Mouse (Mus musculus) C3H10T1/2 (cell line): ENCODE results near the gene Eif4a3. TPM values are rescaled to one million over a fixed set of nuclear protein-coding genes. Genes with fewer than 3 reads are reported as not detected.

ENCODE experiments used
- polyA plus RNA-seq, 2 experiments: library from polyadenylated mRNA; unstranded; fragments of >200 nt; fragmentation: generic; extraction: Trizol; gene quantifications; one replicate each; pipeline ENCODE4 v1.2.1; 2012; ENCODE audit warnings: missing spikeins in 2 of 2

The Eif4a3 gene
- 100 to 1,000 TPM; 278 to 525 TPM for polyA plus RNA-seq

DNA sequence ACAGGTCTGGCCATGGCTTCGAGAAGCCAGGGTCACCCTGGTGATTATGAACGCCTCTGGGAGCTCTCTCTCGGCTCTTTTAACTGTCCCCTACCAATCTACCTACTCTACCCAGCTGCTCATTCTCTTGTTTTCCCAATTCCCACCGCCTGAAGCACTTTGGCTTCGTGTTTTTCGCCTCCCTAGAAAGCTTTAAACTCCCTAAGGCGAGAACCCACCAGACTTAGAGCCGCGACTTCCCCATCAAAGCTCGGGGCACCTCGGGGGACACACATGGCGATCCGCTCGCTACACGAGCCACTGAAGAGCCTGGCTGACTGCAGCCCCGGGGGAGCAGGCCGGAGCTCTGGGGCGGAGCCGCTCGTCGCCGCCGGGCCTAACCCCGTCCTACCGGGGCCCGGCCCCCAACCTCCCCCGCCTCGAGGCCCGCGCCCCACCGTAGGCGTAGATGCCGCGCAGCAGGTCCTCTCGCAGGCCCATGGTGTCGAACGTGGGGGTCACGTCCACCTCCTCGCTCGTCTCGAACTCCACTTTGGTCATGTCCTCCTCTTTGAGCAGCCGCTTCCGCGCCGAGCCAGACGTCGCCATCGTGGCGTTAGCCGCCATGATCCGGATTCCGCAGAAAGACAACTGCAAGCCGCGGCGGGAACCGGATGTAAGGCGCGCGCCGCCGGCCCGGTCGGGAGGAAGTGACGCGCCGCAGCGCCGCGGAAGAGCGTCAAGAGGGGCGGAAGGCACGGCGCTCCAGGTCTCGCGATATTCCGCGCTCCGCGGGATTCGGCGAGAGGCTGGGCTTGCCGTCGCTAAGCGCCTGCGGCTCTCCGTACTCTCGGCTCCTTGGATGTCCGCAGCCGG, at the start of gene Eif4a3:
TSS of gene Eif4a3 (minus strand) at position 699 of the 855 bp plus-strand sequence.

GRCm38 (mm10) chr11:119307658-119307867, 7.7 kb upstream of the Eif4a3 start, which contains the start of gene Card14:
Gene Card14, plus strand, starts transcription at chr11:119307768.

DNA sequence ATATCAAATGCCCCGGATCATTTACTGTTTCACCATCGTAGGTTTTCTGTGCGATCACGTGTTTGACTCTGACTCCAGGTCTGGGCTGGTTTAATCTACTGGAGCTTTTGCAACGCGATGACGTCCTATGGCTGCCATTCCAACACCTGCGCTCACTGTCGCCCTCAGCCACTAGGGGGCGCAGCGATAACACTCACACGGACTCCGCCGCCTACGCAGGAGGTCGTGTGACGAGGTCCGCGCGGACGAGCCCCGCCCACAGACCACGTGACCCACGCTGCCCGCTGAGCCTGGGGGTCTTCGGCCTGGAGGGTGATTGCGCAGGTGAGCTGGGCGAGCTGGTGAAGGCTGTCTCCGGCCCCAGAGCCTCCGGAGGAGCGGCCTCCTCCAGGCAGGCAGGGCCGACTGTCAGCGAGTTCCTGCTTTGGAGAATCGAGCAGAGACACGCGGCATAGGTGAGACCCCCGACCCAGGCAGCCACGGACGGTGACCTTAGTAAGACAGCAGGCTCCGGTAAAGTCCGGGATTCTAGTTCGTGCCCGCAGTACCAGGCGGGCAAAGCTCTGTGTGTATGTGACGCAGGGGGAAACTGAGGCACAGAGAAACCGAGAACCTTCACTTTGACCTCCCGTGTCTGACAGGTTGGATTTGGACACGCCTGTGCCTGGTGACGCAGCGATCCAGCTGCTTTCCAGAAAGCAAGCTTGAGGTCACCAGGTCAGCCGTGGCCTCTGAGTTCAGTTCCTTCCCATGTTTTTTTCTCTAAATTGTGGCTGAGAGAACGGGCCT, 31.9 kb downstream of the Eif4a3 start, which contains the start of gene Gaa:
TSS of gene Gaa (plus strand) at position 120 of the 789 bp plus-strand sequence.

Other genes starting within 250 kb of the Eif4a3 start
- 10 to 100 TPM in 1 of 2 experiments, 1 to 10 TPM in 1; 3.0 to 17.4 TPM for gene Cbx4, start 213.9 kb downstream of the Eif4a3 start, polyA plus RNA-seq
- gene Tbc1d16, start 71.6 kb downstream of the Eif4a3 start, polyA plus RNA-seq: 1 to 10 TPM in 1 of 2 experiments, under 1 TPM in 1; 0.36 to 3.0 TPM
- under 1 TPM; 0.05 to 0.17 TPM for gene Ccdc40, start 71.5 kb downstream of the Eif4a3 start, polyA plus RNA-seq
- 100 to 1,000 TPM in 1 of 2 experiments, 10 to 100 TPM in 1; 27.1 to 143 TPM for gene Gaa, start 32.2 kb downstream of the Eif4a3 start, polyA plus RNA-seq
- under 1 TPM; 0.02 to 0.45 TPM for gene Card14, start 7.7 kb upstream of the Eif4a3 start, polyA plus RNA-seq
- gene Sgsh, start 55.4 kb upstream of the Eif4a3 start, polyA plus RNA-seq: 10 to 100 TPM in 1 of 2 experiments, 1 to 10 TPM in 1; 3.1 to 12.2 TPM
- 1 to 10 TPM in 1 of 2 experiments, under 1 TPM in 1; 0.21 to 3.5 TPM for gene Slc26a11, start 55.5 kb upstream of the Eif4a3 start, polyA plus RNA-seq
- 10 to 100 TPM in 1 of 2 experiments, 1 to 10 TPM in 1; 4.0 to 30.9 TPM for gene Rnf213, start 93.0 kb upstream of the Eif4a3 start, polyA plus RNA-seq
- gene Endov, start 191.3 kb upstream of the Eif4a3 start, polyA plus RNA-seq: 10 to 100 TPM; 28.5 to 30.4 TPM
- gene Nptx1, start 247.7 kb upstream of the Eif4a3 start, polyA plus RNA-seq: 1 to 10 TPM in 1 of 2 experiments, under 1 TPM in 1; 0.63 to 1.8 TPM